Mouse (Mus musculus) embryo, embryonic 10.5 days (tissue): ENCODE results near the gene Olfr124.

Experiments
- DNase-seq: peaks from one replicate; pipeline ENCODE4 v3.0.0-alpha.2; 2015; ENCODE audit warnings: low spot score

The Olfr124 gene

GRCm38 (mm10) chr17:37799588-37799987 lies at the start of gene Olfr124:
Olfr124 (plus strand) TSS chr17:37799888.
- DNase-seq: no peak

GRCm38 (mm10) chr17:37768307-37768706 lies 31.4 kb upstream of the Olfr124 start, which contains the start of gene Olfr122:
Olfr122 (plus strand) TSS chr17:37768607.
- DNase-seq: no peak

DNA sequence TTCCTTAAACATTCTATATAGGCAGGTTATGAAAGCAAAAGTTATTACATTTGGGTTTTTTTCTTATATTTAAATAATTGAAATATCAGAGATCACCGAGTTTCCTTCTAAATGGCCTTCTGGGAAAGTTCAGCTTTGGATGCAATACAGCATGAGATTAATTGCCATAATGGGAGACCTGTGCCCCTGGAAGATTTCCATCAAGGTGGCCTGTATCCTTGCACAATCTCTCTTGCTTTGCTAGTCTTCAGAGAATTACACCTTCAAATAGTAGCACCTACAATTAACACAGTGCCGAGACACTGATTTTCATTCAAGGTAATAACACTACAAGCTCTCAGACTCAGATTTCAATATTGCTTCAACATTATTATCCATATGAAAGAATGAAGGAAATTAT lies 6.5 kb upstream of the Olfr124 start, which contains the start of gene Olfr123:
Gene Olfr123, plus strand, starts transcription at position 301 of the 400 bp plus-strand sequence.
- no peak for DNase-seq

DNA sequence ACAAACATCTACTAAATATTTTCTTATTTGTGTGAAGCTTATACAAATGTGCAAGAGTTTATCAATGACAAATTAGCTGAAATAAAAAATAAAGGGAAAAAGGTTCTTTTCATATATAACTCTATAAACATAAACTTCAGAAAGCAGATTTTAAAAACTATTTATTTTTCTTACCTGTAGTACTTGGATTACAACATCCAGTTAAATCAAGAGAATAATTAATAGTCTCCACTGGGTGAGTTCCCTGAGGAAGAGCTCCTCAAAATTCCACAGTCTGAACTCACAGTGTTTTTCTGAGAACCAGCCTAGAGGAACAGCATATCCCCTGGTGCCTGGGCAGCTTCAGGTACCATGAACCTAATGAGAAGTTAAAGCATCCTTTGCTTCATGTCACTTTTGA lies 33.0 kb downstream of the Olfr124 start, which contains the start of gene Olfr125:
Gene Olfr125, plus strand, starts transcription at position 301 of the 400 bp plus-strand sequence.
- no peak for DNase-seq

DNA sequence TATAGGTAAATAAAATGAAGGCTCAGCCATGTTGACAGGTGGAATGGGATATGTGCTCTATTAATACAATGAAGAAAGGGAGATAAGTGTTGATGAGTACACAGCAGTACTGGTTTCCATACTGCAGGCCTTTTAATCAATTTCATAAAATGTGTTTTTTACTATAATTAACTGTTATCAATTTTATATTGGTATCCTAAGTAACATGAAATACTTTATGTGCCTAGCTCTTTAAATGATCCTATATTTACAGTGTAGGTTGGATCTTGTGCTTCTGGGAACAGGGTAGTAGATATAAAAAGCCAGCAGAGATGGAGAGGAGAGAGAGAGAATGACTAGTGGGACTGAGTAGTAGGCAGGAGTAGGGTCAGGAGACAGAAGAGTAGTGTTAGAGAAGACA lies 47.5 kb downstream of the Olfr124 start, which contains the start of gene Olfr126:
Gene Olfr126, plus strand, starts transcription at position 301 of the 400 bp plus-strand sequence.
- DNase-seq: no peak
